Mouse (Mus musculus): Measurements from ENCODE around the gene Slc44a5. TPM values are rescaled to one million over a fixed set of nuclear protein-coding genes. Genes with fewer than 3 reads are reported as not detected.

The Slc44a5 gene
- total RNA-seq, 2 experiments from 2014 or later = not detected

DNA sequence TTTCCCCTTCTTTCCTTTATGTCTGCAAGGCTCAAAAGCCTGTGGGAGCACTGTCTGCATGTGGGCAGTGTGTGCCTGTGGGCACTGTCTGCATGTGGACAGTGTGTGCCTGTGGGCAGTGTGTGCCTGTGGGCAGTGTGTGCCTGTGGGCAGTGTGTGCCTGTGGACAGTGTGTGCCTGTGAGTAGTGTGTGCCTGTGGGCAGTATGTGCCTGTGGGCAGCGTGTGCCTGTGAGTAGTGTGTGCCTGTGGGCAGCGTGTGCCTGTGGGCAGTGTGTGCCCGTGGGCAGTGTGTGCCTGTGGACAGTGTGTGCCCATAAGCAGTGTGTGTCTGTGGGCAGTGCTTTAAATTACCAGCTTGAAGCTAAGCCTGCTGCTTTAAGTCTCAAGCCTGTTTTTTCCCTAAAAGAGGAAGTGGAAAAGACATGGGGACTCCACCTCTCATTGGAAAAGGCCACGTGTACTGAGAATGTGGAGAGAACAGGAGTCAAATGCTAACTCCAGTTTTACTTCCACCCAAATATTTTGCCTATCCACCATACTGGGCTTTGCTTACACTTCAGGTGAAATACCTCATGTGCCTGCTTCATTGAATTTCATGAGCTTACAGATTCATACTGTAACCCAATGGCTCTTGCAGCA is 315.3 kb downstream of the Slc44a5 start:
- ATAC-seq (replicated peaks; ENCODE audit: low FRiP score, poor library complexity, severe bottlenecking) = no peak

GRCm38 (mm10) chr3:154290351-154290750 is 317.1 kb downstream of the Slc44a5 start:
- no peak for ATAC-seq (replicated peaks; ENCODE audit: low FRiP score, poor library complexity, severe bottlenecking)

GRCm38 (mm10) chr3:154292126-154292525 is 318.9 kb downstream of the Slc44a5 start:
- ATAC-seq (replicated peaks; ENCODE audit: low FRiP score, poor library complexity, severe bottlenecking) = no peak

DNA sequence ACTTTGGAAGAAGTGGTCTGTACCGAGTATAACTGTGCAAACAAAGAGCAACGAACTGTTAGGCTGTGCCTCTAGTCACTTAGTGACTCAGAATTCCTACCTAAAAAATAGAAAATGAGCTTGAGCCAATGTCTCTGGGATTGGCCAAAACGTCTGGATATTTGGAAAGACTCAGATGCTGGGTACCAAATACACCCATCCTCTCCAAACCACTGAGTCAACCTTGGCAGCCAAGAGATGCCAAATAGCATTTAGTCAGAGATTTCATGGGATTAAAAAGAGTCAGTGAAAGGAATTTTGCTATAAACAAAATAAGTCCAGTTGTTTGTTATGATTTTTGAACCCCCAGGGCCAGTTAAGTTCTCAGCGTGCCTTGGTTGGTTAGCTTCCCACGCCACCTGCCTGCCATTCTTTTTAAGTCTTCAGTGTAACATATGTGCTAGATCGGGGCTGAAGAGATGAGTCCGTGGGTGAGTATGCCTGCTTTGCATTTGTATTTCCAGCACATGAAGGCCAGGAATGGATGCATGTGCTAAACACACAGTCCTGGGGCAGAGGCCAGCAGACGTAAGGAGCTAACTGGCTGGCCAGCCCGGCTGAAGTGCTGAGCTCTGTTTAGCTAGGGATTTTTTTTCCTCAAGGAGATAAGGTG is 320.7 kb downstream of the Slc44a5 start:
- no peak for ATAC-seq (replicated peaks; ENCODE audit: low FRiP score, poor library complexity, severe bottlenecking)

DNA sequence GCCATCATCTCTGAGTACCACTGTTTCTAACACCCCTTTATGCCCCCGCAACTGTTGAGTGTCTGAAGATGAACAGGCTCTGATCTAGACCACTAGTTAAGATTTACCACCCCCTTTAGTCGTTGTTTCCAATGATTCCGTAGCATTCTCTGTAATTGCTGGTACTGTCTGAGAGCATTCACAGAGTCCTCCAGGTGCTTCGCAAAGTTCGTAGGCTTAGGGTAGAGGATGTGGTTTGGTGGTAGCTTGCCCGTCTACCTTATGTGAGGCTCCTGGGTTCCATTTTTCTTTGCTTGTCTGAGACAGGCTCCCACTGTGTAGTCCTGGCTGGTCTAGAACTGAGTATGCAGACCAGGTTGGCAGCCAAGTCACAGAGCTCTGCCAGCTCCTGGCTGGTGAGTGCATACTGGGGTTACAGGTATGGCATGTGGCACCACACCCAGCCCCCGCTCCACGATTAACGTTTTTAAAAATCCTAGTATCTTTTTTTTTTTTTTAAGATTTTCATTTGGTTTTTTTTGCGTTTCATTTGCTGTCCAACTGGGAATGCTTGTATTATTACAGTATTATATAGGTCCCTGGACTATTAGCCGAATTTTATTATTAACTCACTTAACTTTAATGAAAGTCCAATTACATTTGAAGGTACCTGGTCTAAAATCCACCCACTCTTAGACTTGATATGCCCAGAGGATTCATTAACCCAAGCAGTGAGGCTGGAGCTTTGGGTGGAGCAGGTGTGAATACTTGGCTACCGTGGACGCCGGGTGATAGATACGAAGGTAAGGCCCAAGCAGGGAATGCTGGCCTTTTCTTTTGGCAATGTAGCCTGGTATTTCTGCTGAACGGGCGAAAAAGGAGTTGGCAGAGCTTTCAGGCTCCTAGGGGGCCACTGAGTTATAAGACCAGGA is 321.9 kb downstream of the Slc44a5 start:
- no peak for ATAC-seq (replicated peaks; ENCODE audit: low FRiP score, poor library complexity, severe bottlenecking)

GRCm38 (mm10) chr3:154297499-154297898 is 324.3 kb downstream of the Slc44a5 start:
- ATAC-seq (replicated peaks; ENCODE audit: low FRiP score, poor library complexity, severe bottlenecking) = no peak

DNA sequence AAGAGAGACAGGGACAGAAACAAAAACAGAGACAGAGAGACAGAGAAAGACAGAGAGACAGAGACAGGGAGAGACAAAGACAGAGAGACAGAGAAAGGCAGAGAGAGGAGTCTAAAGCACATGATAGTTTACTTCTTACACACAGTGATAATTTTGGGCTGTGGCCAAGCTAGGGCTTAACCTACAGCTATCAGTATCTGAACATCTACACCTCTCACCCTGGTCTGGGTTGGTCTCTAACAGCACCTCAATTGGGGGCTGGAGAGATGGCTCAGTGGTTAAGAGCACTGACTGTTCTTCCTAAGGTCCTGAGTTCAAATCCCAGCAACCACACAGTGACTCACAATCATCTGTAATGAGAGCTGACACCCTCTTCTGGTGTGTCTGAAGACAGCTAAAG is 325.3 kb downstream of the Slc44a5 start:
- ATAC-seq (replicated peaks; ENCODE audit: low FRiP score, poor library complexity, severe bottlenecking) = no peak

- no peak for ATAC-seq (replicated peaks; ENCODE audit: low FRiP score, poor library complexity, severe bottlenecking)
These were observed 326.8 kb downstream of the Slc44a5 start for GRCm38 (mm10) chr3:154300006-154300405.

- ATAC-seq (replicated peaks; ENCODE audit: low FRiP score, poor library complexity, severe bottlenecking) = no peak
These were observed 327.9 kb downstream of the Slc44a5 start for GRCm38 (mm10) chr3:154301102-154301501.

DNA sequence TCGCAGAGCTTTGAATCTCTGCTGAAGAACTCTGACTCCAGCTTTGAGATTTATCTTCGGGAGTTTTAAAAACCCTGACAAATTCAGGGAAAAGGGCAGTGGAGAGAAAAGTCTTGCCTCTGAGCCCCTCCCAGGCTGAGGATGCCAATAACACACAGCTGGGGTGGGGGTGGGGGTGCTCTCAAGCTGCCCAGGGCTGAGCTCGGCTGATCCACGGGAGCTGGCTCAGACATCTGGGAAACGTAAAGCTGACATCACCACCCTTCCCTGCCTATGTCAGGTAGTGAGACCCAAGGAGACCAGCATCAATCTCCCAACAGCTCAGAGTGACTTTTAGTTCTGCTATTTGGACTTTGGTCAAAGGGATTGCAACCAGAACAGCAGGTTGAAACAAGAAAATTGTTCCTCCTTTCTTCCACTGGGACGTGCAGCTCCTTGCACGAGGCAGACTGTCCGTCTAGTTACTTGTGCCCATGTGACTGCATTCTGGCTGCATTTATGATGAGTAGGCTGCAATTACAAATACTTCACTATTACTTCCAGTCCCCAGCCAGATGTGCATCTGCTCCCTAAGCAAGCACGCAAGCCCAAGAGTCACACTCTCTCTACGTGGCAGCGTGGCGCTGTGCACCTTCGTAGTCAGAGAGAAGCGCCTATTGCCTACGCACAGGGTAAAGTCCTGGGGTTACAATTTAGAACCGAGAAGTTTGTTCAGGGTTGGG is 332.1 kb downstream of the Slc44a5 start:
- no peak for ATAC-seq (replicated peaks; ENCODE audit: low FRiP score, poor library complexity, severe bottlenecking)

DNA sequence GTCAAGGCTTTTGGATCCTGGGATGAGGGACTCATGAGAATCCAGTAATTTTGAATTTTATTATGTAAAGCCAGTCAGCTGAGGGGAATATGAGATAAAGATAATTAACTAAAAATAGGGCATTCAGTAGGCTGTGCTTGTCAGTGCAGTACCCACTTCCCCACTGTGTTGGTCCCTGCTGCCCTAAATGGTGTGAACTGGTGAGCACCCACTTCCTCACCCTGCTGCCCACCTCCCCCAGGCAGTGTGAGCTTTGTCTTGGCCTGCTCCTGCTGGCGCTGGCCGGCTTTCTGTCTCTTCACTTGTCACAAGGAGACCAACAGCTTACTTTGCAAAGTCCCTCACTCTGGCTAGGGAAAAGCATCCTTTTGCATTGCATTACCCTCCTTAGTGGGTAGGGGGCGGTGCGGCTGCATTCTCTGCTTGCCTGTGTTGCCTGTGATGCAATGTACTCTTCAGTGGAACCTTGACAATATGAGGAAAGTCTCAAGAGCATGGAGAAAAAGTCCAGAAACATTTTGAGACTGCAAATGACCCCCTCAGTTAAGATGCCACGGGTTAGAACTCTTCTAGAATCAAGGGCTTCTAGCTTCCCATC is 344.5 kb downstream of the Slc44a5 start:
- ATAC-seq (replicated peaks; ENCODE audit: low FRiP score, poor library complexity, severe bottlenecking) = no peak

Other genes starting within 250 kb of the Slc44a5 start
- 6.7 and 11.0 TPM in 2 replicates for gene St6galnac3, start 248.3 kb upstream of the Slc44a5 start, total RNA-seq (2015; ENCODE audit: low replicate concordance)
- gene St6galnac3, start 248.3 kb upstream of the Slc44a5 start, total RNA-seq (2017; ENCODE audit: low replicate concordance) = 3.7 and 6.6 TPM in 2 replicates
- not detected in 2 replicates for gene Asb17, start 129.2 kb upstream of the Slc44a5 start, total RNA-seq (2015; ENCODE audit: low replicate concordance)
- 0.77 and 0.84 TPM in 2 replicates for gene Asb17, start 129.2 kb upstream of the Slc44a5 start, total RNA-seq (2017; ENCODE audit: low replicate concordance)
- gene Msh4, start 67.3 kb upstream of the Slc44a5 start, total RNA-seq (2015; ENCODE audit: low replicate concordance) = 1.7 TPM in 1 of 2 replicates, not detected in the other
- gene Msh4, start 67.3 kb upstream of the Slc44a5 start, total RNA-seq (2017; ENCODE audit: low replicate concordance) = 1.4 TPM in 1 of 2 replicates, not detected in the other
- 46.4 and 64.4 TPM in 2 replicates for gene Rabggtb, start 60.4 kb upstream of the Slc44a5 start, total RNA-seq (2015; ENCODE audit: low replicate concordance)
- 52.9 and 60.9 TPM in 2 replicates for gene Rabggtb, start 60.4 kb upstream of the Slc44a5 start, total RNA-seq (2017; ENCODE audit: low replicate concordance)
- gene Acadm, start 28.8 kb upstream of the Slc44a5 start, total RNA-seq (2015; ENCODE audit: low replicate concordance) = 25.6 and 25.9 TPM in 2 replicates
- gene Acadm, start 28.8 kb upstream of the Slc44a5 start, total RNA-seq (2017; ENCODE audit: low replicate concordance) = 25.6 TPM in 2 replicates